Mouse (Mus musculus) frontal cortex, postnatal 10 days (tissue): ENCODE results near the gene Fam234b.
A peak's percentile ranks its signal among the peaks of the same experiment; 100 is the strongest.

Source experiments
- DNase-seq, 2 experiments: peaks; one replicate each; pipeline ENCODE4 v3.0.0; 2022; ENCODE audit warnings: low spot score in 2 of 2, mixed read lengths in 1 of 2

Fam234b gene

GRCm38 (mm10) chr6:135197921-135198532 lies at the start of gene Fam234b, which contains the start of gene Hebp1:
Gene Fam234b (plus strand): TSS chr6:135197977.
Gene Hebp1 (minus strand): TSS chr6:135198022.
- DNase-seq, result peak; percentile 67 to 81

GRCm38 (mm10) chr6:135148506-135148905 lies 49.3 kb upstream of the Fam234b start:
- DNase-seq, result no peak

DNA sequence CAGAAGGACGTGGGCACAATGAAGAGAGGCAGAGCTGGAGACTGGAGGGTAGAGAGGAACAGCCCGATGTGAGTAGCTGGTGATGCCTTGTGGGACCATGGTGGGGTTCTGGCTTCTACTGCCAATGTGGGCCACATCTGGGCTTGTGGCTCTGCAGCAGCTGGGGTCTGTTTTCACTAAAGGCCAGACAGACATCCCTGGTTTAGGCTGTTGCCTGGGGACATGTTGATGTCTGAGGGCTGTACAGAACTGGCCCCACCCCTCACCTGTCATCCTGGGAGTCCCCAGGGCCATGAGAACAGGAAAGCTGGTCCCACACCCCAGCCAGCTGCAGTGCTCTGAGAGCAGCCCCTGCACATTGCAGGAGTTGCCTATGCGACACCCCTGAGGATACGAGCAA lies 48.6 kb upstream of the Fam234b start:
- no peak for DNase-seq

- no peak for DNase-seq
Measured at GRCm38 (mm10) chr6:135149722-135150121, 48.1 kb upstream of the Fam234b start.

GRCm38 (mm10) chr6:135150311-135150710 lies 47.5 kb upstream of the Fam234b start:
- no peak for DNase-seq

DNA sequence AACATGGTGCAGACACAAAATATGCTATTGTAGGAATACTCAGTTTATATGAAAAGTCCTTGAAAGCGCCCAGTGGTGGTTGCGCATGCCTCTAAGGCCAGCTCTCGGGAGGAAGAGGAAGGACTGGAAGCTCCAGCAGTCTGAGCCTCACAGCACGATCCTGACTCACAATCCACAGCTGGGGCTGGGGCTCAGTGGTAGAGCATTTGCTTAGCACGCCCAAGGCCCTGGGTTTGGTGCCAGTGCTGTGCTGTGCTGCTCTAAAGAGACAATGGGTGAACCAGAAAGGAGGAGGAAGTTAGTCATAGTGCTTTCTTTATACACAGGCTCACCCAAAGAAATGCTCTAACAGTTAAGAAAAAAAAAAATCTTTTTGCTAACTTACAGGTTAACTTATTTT lies 44.1 kb upstream of the Fam234b start:
- no peak for DNase-seq

GRCm38 (mm10) chr6:135156597-135156996 lies 41.2 kb upstream of the Fam234b start:
- DNase-seq, result no peak

GRCm38 (mm10) chr6:135157496-135157895 lies 40.3 kb upstream of the Fam234b start:
- no peak for DNase-seq

- DNase-seq, result no peak
Measured at GRCm38 (mm10) chr6:135158509-135158908, 39.3 kb upstream of the Fam234b start.

DNA sequence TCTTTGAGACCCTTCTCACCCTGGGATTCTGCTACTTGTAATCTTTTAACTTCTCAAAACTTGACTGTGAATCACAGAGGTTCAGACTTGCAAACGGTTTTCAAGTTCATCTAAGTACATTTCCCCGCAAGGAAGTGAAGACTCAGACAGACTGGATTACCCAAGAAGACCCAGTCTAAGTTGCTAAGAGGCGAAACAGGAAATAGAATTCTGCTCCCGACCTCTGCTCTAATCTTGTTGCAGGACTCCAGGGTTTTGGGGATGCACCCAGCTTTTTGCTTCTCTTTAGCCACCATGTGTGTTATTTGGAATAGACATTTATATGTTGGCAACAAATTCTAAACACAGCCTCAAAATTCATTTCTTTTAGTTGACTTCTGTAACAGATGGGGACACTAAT lies 36.4 kb upstream of the Fam234b start:
- no peak for DNase-seq

GRCm38 (mm10) chr6:135162311-135162710 lies 35.5 kb upstream of the Fam234b start:
- no peak for DNase-seq

GRCm38 (mm10) chr6:135162861-135163260 lies 34.9 kb upstream of the Fam234b start:
- no peak for DNase-seq

GRCm38 (mm10) chr6:135165191-135165590 lies 32.6 kb upstream of the Fam234b start:
- no peak for DNase-seq

GRCm38 (mm10) chr6:135165706-135166105 lies 32.1 kb upstream of the Fam234b start:
- DNase-seq, result no peak

GRCm38 (mm10) chr6:135166262-135166661 lies 31.5 kb upstream of the Fam234b start:
- no peak for DNase-seq

GRCm38 (mm10) chr6:135166712-135167111 lies 31.1 kb upstream of the Fam234b start:
- DNase-seq, result no peak

DNA sequence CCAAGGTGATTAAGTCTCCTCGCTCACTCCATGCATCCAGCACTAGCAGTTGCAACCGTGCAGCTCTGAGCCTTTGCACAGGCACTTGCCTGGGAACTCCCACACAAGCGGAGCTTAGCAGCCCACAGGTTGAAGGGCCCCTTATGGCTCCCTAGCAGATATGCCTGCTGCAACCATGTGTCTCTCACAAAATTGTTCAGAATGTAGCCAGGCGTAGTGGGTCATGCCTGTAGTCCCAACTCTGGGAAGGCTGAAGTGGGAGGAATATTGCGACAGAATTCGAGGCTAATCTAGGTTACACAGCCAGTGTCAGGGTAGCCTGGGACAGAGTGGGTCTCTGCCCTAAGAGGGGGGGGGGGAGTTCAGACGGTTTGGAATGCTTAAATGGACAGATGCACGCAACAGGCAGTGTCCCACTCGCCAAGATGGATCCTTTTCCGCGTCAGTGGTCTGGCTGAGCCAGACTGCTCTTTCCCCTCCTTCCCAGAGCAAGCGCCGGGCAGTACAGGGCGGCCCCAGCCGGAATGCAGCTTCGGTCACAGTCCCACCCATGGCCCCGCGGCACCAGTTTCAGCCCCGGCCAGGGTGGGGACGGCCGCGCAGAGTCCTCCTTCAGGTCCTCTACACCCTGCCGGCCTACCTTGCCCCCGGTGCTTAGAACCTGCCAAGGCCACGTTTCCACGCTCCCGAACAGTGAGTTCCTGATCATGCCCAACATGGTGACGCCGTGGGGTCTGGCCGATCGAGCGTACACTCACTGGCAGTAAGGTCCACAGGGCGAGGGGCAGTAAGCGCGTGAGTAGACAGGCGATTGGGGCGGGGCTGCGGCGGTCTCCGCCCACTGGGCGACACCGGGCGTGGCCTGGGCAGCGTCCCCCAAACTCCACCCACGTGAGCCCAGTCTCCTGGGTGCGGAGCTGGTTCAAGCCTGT lies 30.1 kb upstream of the Fam234b start:
- DNase-seq, result peak; percentile 77 to 80

DNA sequence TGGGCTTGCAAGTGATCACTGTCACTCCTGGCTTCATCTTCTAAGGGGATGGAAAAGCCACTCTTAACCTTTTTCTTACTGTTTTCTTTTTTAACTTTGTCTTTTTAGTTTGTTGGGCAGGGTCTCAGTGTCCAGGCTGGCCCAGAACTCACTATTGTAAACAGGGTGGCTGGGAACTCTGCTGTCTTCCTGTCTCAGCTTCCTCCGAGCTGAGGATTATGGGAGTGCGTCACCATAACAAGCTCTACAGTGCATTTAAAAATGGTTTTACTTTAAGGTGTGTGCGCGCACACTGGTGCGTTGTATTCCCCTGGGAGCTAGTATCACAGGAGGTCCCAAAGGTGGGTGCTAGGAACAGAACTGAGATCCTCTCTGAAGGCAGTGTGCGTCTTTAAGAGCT lies 29.3 kb upstream of the Fam234b start:
- DNase-seq, result no peak

GRCm38 (mm10) chr6:135169246-135169645 lies 28.5 kb upstream of the Fam234b start:
- DNase-seq, result no peak

GRCm38 (mm10) chr6:135171736-135172135 lies 26.0 kb upstream of the Fam234b start:
- DNase-seq, result no peak

DNA sequence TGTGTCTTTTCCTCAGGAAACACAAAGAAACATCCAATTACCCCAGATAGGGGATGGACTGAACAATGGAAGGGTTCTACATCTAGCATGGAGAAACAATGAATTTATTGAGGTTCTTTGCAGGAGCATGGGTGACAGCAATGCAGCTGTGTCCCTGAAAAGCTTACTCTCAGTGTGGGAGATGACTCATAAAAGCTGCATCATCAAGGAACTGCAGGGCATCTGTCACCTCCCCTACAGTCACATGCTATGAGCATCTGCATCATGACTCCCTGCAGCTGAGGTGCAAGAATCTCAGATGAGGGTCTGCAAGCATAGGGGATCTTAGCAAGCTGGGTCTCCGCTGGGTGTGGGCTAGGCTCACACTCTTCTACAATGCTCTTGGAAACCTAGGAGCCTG lies 22.8 kb upstream of the Fam234b start:
- DNase-seq, result no peak

- DNase-seq, result no peak
Measured at GRCm38 (mm10) chr6:135177271-135177670, 20.5 kb upstream of the Fam234b start.

DNA sequence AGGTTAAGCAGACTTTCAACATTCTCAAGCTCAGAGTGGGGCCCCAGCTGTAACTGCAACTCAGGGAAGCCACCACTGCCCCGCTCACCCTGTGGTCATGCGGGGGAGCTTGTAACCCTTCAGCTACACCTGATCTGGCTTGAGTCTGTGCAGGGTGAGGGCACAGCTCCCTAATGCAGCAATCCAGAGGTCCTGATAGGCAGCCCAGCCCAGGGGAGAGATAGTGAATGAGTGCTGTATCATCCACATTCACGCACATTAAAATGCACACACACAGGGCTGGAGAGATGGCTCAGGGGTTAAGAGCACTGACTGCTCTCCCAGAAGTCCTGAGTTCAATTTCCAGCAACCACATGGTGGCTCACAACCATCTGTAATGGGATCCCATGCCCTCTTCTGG lies 19.2 kb upstream of the Fam234b start:
- DNase-seq, result no peak
